Mouse (Mus musculus) ES-E14 (cell line): ENCODE measurements at regions not wholly inside any gene's neighbourhood (a gene's known extent, or its start where the extent isn't known, plus 50 kb on each side); places are given as distances from the start of the nearest gene placed in this dataset.

Experiments used
- HCFC1 ChIP-seq: IDR thresholded peaks from 2 replicates; pipeline ENCODE4 v1.6.1; 2012; ENCODE audit warnings: low read length, inconsistent platforms, borderline replicate concordance; ENCODE audit not compliant: insufficient read depth
- MAFK ChIP-seq: IDR thresholded peaks from 2 replicates; pipeline ENCODE4 v1.6.1; 2014; ENCODE audit warnings: mild to moderate bottlenecking, low read depth, low read length, inconsistent platforms; ENCODE audit not compliant: insufficient read depth

- TF ChIP-seq HCFC1 (no peak), MAFK (no peak)
These were observed 97.7 kb upstream of the Six2 start for GRCm38 (mm10) chr17:85785625-85786294.
